Mouse (Mus musculus) ovary, postnatal 14 days (tissue): Measurements from ENCODE around the gene Tlr8.
"Not testable (repeated sequence)": the region's sequence is repeated elsewhere in the genome, so short reads cannot be mapped to it uniquely, and the experiment has no call there.

Experiments used
- DNase-seq: peaks from one replicate; pipeline ENCODE4 v3.0.0; 2022; ENCODE audit warnings: low spot score

Tlr8 gene

DNA sequence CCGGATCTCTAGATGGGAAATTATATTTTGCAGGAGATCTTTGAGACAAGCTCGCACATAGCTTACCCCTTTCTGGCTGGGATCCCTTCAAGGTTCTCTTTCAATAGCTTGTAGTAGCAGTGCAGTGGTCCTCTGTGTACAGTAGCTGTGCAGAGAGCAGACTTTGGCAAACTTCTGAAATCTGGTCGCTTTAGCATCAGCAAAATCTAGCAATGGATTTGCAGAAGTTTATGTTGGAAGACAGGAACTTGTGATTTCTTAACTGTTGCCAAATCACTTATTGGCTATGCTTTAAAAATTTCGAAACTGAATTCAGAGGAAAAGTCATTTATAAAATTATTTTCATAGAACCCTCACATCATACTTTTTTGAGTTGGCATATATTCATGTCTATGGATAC is at the start of gene Tlr8:
Gene Tlr8, minus strand, starts transcription at position 244 of the 400 bp plus-strand sequence.
- DNase-seq: no peak

DNA sequence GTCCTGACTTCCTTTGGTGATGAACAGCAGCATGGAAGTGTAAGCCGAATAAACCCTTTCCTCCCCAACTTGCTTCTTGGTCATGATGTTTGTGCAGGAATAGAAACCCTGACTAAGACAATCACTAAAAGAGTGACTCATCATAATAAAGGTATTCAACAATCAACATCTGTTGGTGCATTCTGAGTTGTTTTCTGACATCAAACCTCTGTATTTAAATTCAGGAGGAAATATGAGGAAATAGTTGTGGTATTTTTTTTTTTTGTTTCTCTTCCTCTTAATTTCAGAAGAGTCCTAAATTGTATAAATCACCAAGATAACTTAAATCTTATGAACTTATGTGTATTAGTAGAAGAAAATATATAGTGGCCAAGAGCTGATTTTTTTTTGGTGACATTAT is 37.9 kb upstream of the Tlr8 start:
- not testable (repeated sequence) for DNase-seq

DNA sequence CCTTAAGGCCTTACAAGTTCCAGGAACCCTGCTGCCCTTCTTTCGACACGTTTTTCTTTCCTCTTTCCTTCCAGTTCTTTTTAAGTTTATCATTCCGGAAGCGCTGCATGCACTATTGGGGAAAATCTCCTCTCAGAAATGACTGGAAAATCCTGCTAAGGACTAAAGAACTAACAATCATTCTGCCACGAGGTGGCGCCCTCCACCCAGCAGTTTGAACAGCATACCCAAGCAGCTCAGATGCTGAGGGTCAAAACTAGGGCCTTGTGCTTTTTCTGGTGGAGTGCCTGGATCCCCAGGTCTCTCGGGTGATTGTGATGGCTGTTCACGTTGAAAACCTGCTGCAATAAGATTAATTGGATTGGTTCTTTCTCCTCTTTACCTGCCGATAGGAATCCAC is 12.8 kb upstream of the Tlr8 start:
- DNase-seq: peak; percentile 41

DNA sequence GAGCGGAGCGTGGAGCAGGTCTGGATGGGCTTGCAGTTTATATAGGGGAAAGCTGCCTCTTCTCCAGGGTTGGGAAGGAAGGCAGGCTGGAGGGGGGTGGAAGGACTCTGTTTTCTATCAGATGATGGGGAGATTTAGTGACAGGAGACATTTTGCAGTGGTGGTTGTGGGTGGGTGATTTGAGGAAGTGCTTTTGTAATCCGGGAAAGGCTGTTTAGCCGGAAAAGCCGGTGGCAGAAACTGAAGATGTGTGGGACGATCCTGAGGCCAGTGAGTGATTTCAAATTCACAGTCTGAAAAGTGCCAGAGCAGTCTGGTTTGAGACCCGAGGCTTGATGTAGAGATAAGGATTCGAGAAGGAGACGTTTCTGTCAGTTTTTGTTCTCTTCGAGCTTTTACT is 12.4 kb upstream of the Tlr8 start:
- DNase-seq: no peak

DNA sequence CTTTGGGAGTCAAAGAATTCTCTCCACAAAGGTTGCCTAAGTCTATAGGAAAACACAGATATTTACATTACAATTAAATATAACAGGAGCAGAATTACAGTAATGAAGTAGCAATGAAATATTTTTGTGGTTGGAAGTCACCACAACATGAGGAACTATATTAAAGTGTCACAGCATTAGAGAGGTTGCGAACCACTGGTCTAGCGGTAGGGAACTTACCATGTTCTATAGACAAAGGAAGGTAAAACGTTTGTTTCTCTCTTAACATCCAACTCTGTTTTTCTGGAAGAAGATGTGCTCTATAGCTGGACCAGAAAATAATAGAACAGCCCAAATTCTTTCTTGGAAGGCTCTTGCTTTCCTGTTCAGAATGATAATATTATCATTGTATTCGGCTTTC is 599 bp downstream of the Tlr8 start:
- DNase-seq: no peak

DNA sequence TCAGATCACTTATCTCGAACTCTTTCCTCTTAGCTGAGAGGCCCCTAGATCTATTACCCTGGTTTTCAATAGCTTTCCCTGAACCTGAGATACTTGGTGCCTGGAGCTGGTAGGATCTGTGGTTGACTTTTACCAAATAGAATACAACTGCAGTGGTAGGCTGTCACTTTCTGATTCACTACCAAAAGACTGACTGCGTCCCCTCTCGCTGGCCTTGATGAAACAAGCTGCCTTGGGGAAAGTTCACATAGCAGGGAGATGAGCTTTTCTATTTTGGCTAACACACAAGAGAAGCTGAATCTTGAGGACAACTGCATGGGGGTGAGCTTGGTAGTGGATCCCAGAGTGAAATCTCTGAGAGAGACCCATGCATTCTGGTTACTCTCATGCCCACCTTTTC is 22.4 kb downstream of the Tlr8 start:
- no peak for DNase-seq

DNA sequence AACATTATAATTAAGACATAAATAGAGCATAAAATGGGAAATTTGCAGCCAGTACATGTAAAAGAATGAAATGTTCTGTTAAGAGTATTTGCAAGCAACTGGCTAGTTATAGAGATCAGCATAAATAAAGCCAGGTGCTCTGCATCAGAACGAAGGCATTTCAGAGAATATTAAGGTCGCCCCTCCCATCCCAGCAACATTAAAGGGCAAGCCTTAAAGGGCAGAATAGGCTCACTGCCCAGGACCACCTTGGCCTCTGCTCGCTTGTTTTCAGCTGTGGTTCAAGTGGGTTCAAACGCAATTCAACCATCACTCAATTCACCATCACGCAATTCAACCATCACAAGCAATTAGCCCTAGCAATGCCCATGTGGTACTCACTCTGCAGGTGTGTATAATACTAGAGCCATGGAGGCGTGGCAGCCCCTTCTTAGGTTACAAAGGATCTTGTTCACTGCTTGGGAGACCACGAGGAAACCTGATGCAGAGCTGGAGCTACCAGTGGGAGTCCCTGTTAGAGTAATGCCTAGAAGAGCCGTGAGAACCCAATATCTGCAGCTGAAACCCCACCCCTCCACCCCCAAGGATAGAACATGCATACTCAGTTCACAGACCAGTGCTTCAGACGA is 24.7 kb downstream of the Tlr8 start:
- DNase-seq: no peak

DNA sequence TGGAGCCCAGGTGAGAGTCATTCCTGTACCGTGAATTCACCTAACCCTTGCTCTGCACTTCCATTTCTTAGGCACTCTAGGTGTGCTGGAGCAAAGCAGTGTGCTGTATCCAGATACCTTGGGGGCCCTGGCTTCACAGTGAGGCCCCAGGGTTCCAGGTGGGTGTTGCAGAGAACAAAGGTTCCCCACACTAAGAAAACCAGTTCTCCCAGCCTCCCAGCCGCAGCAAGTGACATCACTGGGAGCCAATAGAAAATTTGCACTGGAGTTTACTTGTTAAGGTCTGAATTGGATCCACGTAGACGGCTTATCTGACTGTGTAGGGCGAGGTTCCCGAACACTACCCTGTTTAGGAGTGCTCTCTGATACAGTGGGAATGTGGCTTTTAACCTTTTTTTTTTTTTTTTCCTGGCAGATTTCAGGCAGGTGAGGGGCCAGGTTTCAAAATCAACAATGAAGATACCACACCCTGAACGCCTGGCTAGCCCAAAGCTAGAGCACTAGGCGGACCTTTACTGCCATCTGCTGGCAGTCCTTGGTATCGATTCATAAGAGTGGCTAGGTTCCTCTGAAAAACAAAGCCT is 30.9 kb downstream of the Tlr8 start:
- DNase-seq: peak; percentile 59

DNA sequence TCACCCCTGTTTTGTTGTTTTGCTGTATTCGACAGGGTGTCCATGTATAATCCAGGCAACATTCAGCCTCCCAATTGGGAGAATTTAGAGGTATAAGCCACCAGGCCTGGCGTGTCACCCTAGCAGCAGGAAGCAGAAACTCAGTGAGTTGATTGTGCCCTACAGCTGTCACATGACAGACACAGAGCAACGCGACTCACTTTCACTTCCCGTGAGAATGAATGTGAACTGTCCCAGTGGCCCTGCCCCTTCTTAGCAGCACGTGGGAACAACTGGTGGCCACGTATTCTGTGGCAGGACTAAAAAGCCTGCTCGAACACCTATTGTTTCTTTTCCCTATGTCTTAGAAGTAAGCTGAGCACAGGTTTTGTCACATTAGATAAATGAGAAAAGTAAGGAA is 33.0 kb downstream of the Tlr8 start:
- DNase-seq: no peak

DNA sequence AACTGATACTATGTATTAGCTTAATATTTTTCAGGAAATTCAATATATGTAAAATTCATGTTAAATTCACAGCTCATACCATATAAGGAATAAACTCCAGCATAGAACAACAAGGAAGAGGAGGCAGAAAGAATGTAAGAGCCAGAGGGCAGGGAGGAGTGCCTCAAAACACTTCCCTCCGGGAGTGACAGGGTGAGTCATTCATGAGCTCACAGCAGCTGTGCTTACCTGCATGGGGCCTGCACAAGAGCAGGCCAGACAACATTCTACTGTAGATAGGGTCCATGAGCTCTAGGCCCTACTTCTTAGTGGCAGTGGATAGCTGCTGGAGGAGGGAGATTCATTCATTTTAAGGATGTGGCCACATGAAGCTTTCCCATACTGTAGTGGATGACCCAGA is 34.3 kb downstream of the Tlr8 start:
- no peak for DNase-seq

DNA sequence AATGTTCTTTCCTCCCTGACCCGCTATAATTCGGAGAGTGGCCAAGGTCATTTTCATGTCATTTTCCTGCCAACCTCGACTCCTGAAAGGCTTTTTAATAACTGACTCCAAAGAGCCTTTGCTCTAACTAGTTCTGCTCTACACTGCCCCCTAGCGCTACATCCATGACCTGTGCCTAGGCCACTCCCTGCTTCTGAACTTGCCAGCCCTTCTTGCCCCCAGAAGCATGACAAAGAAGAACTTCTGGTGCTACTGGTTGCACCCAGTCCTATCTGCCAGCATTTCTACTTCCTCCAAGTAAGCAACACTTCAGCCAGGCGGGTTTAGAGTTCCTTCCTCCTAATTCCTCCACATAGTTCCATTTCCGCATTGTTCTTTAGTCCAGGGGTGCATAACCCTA is 34.9 kb downstream of the Tlr8 start:
- DNase-seq: no peak

DNA sequence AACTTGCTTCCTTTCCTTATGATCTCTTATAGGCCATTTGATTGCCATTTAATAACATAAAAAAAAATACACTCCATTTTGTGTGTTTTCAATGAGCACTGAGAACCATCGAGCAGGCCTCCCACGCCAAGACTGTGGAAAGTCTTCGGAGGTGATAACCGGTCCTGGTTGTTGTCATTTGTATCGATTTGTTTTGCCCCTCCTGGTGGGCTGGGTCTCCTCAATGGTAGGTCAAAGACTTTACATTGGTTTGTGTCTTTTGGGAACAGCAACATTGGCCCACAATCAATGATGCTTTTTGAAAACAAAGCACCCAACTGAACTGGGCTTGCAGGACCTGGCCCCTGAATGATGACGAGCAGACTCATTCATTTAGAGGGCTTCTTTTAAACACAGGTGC is 36.4 kb downstream of the Tlr8 start:
- no peak for DNase-seq

DNA sequence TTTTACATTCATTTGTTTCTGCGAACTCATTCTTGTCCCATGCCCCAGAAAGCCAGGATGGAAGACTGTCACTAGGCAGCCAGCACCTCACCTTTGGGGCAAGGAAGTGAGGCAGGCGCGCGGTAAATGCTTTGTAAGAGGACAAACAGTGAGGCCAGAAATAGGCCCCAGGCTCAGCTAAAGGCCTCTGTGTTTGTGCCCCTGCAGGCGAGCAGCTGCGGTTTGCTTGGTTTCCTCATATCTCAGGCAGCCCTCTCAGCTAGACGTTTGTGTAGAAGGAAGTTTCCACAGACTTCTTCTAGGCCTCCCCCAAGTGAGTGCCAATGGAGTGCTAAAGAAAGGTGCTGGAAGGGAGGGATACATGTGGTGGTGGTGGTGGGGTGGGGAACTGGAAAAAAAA is 37.0 kb downstream of the Tlr8 start:
- no peak for DNase-seq

DNA sequence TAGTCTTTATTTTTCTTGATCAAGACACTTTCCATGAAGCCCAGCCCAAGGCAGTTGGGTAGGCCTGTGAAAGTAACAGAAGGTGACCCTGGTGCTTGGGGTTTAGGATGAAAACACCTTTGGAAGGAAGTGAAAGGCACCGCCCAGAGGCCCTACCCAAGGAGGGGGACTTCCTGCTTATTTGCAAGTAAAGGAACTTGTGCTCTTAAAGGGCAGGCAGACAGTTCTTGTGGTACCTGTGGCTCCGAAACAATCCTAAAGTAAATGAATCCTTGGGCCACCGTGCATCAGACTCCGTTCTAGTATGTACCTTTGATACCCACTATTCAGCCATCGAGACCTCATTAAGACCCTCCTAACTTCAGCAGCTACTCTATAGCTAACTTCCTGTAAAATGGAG is 37.6 kb downstream of the Tlr8 start:
- no peak for DNase-seq

DNA sequence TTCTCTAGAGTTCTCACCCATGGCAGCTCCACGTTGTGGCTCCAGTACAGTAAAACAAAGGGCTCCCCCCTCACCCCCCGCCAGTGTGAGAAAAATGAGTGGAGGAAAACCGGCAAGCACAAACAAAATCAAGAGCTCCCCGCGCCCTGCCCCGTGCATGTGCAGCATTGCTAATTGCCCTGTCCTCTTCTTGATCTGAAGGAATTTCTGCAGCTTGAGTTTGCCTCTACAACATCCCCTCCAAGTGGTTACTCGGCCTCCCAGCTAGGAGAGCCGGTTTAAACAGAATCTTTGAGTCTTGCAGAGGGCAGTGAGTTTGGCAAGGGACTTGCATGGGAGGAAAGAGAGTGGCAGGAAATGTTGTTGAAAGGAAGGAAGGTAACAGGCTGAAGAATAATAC is 51.4 kb downstream of the Tlr8 start:
- DNase-seq: no peak

DNA sequence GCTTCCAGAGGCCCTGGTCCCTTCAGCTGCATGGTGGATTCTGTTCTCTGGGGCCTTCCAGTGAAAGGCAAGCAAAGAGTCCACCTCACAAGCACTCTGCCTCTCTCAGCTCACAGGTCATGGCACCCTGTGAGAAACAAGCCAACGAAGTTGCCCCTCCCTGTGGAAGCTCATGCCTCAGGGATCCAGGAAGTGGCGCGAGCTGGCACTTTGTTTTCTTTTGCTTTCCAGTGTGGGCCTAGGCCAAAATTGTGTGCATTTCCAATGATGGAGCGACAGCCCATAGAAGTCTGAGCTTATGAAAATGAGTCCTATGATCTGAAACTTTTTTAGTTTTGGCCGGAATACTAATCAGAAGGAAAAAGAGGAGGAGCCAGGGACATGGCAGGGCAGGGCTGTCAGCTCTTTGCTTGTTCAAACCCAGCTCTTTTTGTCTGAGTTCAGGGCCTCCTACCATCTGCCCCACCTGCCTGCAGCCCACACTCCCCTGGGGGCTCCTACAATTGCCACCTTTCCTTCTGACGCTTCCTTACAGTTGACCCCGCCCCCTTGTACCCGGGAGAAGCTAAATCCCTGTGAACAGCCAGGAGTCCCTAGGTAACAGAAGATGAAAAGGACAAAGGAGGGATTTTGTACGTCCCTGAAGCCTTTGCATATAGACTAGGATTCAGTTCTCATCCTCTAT is 52.1 kb downstream of the Tlr8 start:
- DNase-seq: no peak

DNA sequence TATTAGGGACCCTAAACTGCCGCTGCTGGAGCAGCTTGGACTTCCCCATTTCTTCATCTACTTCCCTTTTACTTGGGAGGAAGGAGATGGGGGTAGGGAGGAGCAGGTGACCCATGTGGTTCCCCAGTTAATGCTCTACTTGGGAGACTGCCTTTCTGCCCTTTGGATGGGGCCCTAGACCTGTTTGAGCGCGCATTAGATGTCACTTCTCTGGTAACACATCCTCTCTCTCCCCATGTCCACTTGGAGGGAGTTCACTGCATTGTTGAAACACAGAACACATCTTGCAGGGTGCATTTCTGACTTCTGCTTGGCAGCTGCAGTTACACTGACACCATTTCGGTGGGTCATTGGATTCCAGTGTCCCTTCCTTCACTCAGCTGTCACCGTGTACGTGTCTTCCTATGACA is 53.8 kb downstream of the Tlr8 start:
- DNase-seq: no peak

DNA sequence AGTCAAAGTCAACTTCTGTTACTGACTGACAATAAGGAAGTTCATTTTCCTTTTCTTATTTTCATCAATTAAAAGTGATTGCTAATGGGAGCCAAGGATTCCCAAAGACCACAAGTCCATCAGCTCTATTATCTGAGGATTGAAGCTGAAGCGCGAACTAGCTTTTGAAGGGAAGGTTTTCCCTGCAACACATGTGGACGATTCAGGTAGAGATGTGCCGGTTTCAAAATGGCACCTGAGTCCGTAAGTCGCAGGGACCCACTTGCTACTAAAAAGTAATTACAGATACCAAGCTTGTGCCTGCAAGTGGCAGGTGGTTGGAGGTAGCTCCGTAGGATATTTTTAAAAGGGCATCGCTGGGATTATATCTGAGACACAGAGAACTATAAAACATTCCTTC is 54.3 kb downstream of the Tlr8 start:
- no peak for DNase-seq

DNA sequence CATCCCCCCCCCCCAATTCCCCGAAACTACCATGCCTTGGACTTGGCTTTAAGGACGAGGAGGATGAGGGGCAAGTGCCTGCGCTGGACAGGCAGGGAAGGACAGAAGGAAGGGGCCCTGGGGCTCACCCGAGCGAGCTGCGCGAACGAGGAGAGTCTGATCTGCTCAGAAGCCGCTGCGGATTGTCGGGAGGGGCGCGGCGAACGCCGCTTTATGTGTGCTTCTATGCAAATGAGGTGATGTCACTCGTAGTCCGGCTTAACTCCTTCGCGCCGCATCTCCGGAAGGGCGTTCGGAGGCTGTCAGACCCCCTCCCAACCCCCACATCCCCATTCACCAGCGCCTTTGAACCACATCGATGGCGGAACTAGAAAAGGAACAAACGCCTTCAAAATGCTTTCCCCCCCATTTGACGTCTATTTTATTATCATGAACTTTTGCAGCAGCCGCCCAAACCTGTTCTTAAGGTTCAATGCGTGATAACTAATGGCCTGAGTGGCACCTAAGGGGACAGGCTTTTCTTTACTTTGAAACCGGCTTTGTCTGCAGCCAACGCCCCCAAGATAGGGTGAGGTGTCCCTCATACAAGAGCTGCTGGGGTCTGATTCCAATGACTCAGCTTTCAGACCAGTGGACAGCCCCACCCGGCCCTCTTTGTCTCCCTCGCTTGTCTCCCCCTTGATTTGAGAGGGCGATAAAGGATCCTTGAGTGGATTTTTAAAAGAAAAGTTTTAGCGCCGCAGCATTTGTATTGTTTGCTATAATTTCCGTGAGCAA is 55.0 kb downstream of the Tlr8 start, which contains the start of gene Tmsb4x:
Gene Tmsb4x, minus strand, starts transcription at position 338 of the 777 bp plus-strand sequence.
- DNase-seq: peak; percentile 71

DNA sequence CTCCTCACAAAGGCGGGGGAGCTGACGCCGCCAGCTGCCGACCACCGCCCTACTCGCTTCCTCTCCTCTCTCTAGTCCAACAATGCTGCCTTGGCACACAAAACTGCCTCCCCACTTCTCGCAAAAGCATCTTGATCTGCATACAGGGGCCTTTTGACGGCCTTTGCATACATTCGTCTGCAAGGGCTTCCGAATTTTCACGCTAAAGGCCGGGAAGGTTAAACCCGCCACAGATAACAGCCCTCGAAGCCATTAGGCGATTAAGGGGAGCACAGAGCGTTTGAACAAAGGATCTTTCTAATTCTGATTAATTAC is 55.7 kb downstream of the Tlr8 start:
- no peak for DNase-seq

DNA sequence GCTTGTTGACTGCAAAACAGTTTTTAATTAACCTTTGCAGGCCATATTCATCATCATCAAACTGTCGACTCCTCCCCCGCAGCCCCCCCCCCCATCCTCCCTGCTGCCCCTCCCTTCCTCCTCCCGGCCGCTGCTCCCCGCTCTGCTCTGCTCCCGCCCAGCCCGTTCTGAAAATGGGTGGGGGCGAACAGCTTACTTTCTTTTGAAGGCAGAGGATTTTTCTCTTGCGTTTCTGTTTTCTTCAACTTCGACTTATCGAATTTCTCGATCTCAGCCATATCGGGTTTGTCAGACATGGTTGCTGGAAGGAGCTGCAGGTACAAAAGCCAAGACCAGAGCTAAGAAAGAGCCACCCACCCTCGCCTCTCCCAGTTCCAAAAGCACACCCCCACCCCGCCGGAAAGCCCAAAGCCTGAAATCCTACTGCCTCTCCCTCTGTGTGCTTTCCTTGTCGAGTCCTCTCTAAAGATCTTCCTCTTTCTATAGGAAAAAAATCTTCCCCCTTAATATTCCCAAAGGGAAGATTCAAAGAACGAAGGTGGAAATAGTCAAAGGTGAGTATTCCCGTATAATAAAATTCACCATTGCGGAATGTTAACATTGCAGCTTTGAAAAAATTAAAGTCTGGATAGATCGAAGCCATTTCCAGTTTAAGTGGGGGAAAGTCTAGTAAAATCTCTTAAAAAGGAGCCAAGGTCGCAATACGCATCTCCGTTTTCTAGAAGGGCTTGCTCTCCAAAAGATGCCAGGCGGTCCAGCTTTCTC is 56.2 kb downstream of the Tlr8 start:
- no peak for DNase-seq

DNA sequence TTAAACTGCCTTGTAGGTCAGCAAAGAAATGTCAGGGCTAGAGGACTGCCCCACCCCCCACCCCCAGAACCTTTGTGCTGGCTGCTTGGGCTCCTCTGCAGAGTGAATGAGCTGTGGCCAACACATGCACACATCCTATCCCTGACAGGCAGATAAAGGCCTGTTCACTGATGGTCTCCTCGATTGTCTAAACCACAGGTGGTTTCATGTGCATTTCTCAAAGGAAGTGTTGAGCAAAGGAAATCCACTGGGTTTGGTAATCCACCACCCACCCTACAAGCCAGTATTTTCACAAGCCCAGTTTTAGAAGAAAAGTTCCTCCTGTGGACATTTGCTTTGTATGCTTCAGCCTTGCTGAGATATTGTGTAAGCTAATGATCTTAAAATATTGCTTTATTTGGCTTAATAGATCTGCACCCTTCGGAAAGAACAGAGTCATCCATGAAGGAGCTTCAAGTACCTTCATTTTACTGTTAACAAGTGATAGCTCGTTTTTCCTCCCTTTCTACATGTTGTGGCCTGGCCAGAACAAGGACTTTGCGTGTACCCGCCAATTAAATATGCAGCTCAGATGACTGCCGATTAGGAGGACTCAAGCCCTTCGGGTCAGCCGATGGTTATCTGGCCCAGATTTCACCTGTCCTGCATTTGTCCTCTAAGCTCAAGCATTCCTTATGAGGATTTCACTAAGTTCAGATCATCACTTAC is 58.2 kb downstream of the Tlr8 start:
- DNase-seq: no peak
